Comparison of ENCODE assay signal across 8 mouse cellular contexts in the genomic region with DNA sequence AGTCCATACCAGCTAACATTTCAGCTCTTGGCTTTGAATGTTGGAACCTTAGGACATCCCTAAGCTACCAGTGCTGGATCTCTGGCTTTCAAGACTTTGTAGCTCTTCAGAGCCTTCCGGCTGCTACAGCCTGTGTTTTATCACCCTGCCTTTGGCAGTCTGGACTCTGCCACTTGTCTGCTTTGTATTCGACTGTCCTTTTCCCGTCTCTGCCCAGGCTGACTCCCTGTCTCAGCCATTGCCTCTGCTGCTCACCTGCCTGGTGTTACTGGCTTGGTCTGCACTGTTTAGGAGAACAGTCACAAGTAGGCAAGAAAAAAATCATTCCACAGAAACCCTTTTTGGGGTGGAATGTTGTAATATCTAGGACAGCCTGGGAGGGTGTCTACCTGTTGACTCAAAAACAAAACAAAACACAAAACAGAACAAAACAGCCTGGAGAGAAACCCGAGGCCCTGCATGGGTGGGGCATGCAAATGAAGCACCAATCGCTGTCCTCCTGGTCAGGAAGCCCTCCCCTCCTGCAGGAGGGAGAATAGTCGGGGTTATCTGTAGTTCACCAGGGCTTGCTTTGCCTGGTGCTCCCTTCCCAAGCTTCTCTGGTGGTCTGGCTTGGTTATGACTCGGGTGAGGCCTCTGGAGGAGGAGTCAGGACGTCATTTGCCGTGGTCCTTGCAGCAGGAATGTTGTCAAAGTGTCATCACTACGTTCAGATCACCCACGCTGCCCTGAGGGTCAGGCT. TPM values are rescaled to one million over a fixed set of nuclear protein-coding genes. Genes with fewer than 3 reads are reported as not detected.
DNase-seq lines count a peak whose midpoint lies in the region; ATAC-seq lines count a peak whose summit lies in the region.

No protein-coding gene starts in this region.

- peak overlapping the region; percentile 31 for H3K4me2 ChIP-seq in embryonic facial prominence, embryonic 12.5 days (replicated peaks)
- peak overlapping the region; percentile 41 for H3K4me2 ChIP-seq in limb, embryonic 12.5 days
- H3K4me2 ChIP-seq in neural tube, embryonic 12.5 days (replicated peaks) = peak overlapping the region; percentile 42

- H3K36me3 ChIP-seq in embryonic facial prominence, embryonic 12.5 days = no peaks in the 10 kb centered on the region
- H3K36me3 ChIP-seq in hindbrain, embryonic 10.5 days = no peaks in the 10 kb centered on the region
- no peaks in the 10 kb centered on the region for H3K36me3 ChIP-seq in limb, embryonic 12.5 days
- no peaks in the 10 kb centered on the region for H3K36me3 ChIP-seq in neural tube, embryonic 12.5 days

- peak overlapping the region; percentile 71 for H3K27ac ChIP-seq in embryonic facial prominence, embryonic 12.5 days
- H3K27ac ChIP-seq in hindbrain, embryonic 10.5 days = peak overlapping the region; percentile 31
- H3K27ac ChIP-seq in limb, embryonic 12.5 days = peak overlapping the region; percentile 57
- H3K27ac ChIP-seq in neural tube, embryonic 12.5 days = no peak overlapping the region

- H3K9me3 ChIP-seq in embryonic facial prominence, embryonic 12.5 days = no peaks in the 10 kb centered on the region
- H3K9me3 ChIP-seq in hindbrain, embryonic 10.5 days = no peaks in the 10 kb centered on the region
- no peaks in the 10 kb centered on the region for H3K9me3 ChIP-seq in limb, embryonic 12.5 days
- no peaks in the 10 kb centered on the region for H3K9me3 ChIP-seq in neural tube, embryonic 12.5 days

- H3K27me3 ChIP-seq in embryonic facial prominence, embryonic 12.5 days = no peaks in the 10 kb centered on the region
- no peaks in the 10 kb centered on the region for H3K27me3 ChIP-seq in hindbrain, embryonic 10.5 days (ENCODE audit: insufficient read depth, poor library complexity, severe bottlenecking)
- H3K27me3 ChIP-seq in limb, embryonic 12.5 days = no peaks in the 10 kb centered on the region
- no peaks in the 10 kb centered on the region for H3K27me3 ChIP-seq in neural tube, embryonic 12.5 days (replicated peaks)

- no peak overlapping the region for H3K4me3 ChIP-seq in embryonic facial prominence, embryonic 12.5 days
- H3K4me3 ChIP-seq in hindbrain, embryonic 10.5 days = peak overlapping the region; percentile 23
- 0 out of 2 replicates have a peak overlapping the region, but pooled peaks have one; percentile 6 for H3K4me3 ChIP-seq in limb, embryonic 12.5 days (replicated peaks)
- H3K4me3 ChIP-seq in neural tube, embryonic 12.5 days = no peak overlapping the region

- 12% methylated on average over 11 of the region's 11 CpGs for WGBS in embryonic facial prominence, embryonic 12.5 days
- 19% methylated on average over 11 of the region's 11 CpGs for WGBS in hindbrain, embryonic 10.5 days
- WGBS in limb, embryonic 12.5 days = 4% methylated on average over 11 of the region's 11 CpGs
- 6% methylated on average over 11 of the region's 11 CpGs for WGBS in neural tube, embryonic 12.5 days

- ATAC-seq in embryonic facial prominence, embryonic 12.5 days (ENCODE audit: insufficient number of reproducible peaks, insufficient read depth, low FRiP score, low TSS enrichment) = no peak
- ATAC-seq in limb, embryonic 12.5 days (ENCODE audit: insufficient number of reproducible peaks, insufficient read depth, low FRiP score, low TSS enrichment, low read depth) = peak; percentile 52; the same call in 1 of the 2 replicates
- no peak for ATAC-seq in neural tube, embryonic 12.5 days (ENCODE audit: low FRiP score, low read depth)

- no peak overlapping the region for H3K9ac ChIP-seq in embryonic facial prominence, embryonic 12.5 days
- no peak overlapping the region for H3K9ac ChIP-seq in limb, embryonic 12.5 days (replicated peaks)
- no peak overlapping the region for H3K9ac ChIP-seq in neural tube, embryonic 12.5 days

- peaks cover 23% of the 10 kb centered on the region for H3K4me1 ChIP-seq in embryonic facial prominence, embryonic 12.5 days
- H3K4me1 ChIP-seq in hindbrain, embryonic 10.5 days (replicated peaks) = peaks cover 20% of the 10 kb centered on the region
- H3K4me1 ChIP-seq in limb, embryonic 12.5 days (replicated peaks) = peaks cover 18% of the 10 kb centered on the region
- H3K4me1 ChIP-seq in neural tube, embryonic 12.5 days = peaks cover 14% of the 10 kb centered on the region

- peak; percentile 36 for DNase-seq in gastrocnemius, adult 18-20 months (ENCODE audit: low spot score)
- no peak for DNase-seq in gastrocnemius, adult 8-10 months (ENCODE audit: low spot score in 2 of 2)
- DNase-seq in hindbrain, embryonic 10.5 days (ENCODE audit: low spot score) = peak; percentile 23
- DNase-seq in cerebellum, postnatal 14 days = no peak
- no peak for DNase-seq in cerebellum, adult 11-12 months

RNA-seq across cellular contexts. Expression of a gene that starts 19.0 kb away (rescaled TPM):
- 100 to 1,000 TPM; 137 to 171 TPM for total RNA-seq in gastrocnemius, adult 18-20 months (2021)
- total RNA-seq in gastrocnemius, adult 8-10 months (2022) = 100 to 1,000 TPM; 122 to 163 (median 140) TPM
- 33.8 and 37.1 TPM in 2 replicates for polyA plus RNA-seq in embryonic facial prominence, embryonic 12.5 days (2016; fragmentation: Nextera tagmentation; extraction: Ambion mirVana)
- polyA plus RNA-seq in hindbrain, embryonic 10.5 days (2016; fragmentation: Nextera tagmentation; extraction: Ambion mirVana) = 22.5 and 30.7 TPM in 2 replicates
- 28.0 and 31.2 TPM in 2 replicates for polyA plus RNA-seq in limb, embryonic 12.5 days (2016; fragmentation: Nextera tagmentation; extraction: Ambion mirVana)
- 31.3 and 35.2 TPM in 2 replicates for polyA plus RNA-seq in neural tube, embryonic 12.5 days (2016; fragmentation: Nextera tagmentation; extraction: Ambion mirVana)

Comparison
In these comparisons a context has a peak if more than half of its experiments do, and no peak if none do; other contexts are left out.
1. DNase-seq: peak in gastrocnemius, adult 18-20 months (single experiment) and hindbrain, embryonic 10.5 days (single experiment); none in gastrocnemius, adult 8-10 months (0 of 2), cerebellum, postnatal 14 days (0 of 2) and cerebellum, adult 11-12 months (single experiment).
2. H3K4me3 ChIP-seq: peak in hindbrain, embryonic 10.5 days (single experiment) and limb, embryonic 12.5 days (single experiment); none in embryonic facial prominence, embryonic 12.5 days (single experiment) and neural tube, embryonic 12.5 days (single experiment).
3. Peak in every context shown above with its lines, with median percentiles within 50 percentile points of each other: H3K4me2 ChIP-seq.